Comparison of ENCODE assay signal across 8 mouse cellular contexts in the genomic region with DNA sequence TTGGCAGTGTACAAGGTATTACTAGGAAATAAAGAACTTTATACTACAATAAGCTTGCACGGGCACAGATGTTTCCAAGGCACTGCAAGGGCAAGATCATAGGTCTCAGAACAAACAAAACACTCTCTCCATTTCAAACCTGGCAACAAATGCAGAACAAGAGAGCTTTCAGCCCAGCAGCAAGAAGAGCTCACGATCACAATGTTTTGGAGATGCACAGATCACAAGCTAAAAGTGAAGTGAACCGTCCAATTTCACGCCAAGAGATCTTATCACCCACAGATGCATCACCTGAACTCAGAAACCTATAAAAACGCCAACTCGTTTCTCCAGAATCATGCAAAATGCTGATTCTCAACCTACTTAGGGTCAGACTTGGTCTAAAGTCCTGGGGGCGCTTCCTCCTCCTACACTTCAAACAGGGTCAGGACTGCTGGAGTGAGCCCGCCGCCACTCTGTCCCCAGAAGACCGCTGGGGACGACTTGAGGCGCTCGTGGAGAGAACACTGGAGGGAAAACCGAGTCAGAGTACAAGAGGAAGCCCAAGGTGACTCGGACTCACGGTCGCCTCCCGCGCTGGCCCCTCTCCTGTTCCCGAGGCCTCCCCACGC. TPM values are rescaled to one million over a fixed set of nuclear protein-coding genes. Genes with fewer than 3 reads are reported as not detected.
DNase-seq lines count a peak whose midpoint lies in the region; ATAC-seq and TF ChIP-seq lines count a peak whose summit lies in the region.

No protein-coding gene starts in this region.

- no peak for DNase-seq in kidney, postnatal 14 days
- DNase-seq in c-Kit-positive CD71-positive TER-119-negative erythroid progenitor cells, embryonic 14.5 days (ENCODE audit: low read depth) = peak; percentile 19
- no peak for DNase-seq in hindbrain, embryonic 14.5 days (ENCODE audit: low spot score)
- no peak for DNase-seq in midbrain, postnatal 0 days (ENCODE audit: low spot score)
- DNase-seq in frontal cortex, postnatal 10 days (ENCODE audit: low spot score in 2 of 2) = no peak
- no peak for DNase-seq in right cerebral cortex, postnatal 10 days (ENCODE audit: low spot score in 2 of 2)
- DNase-seq in gastrocnemius, postnatal 36 days = no peak

- no peak; the same call in 1 of the 2 replicates for ATAC-seq in kidney, embryonic 16.5 days (ENCODE audit: low FRiP score, low TSS enrichment)
- no peak for ATAC-seq in hindbrain, embryonic 14.5 days (ENCODE audit: low FRiP score)
- no peak; the same call in 1 of the 2 replicates for ATAC-seq in midbrain, postnatal 0 days (ENCODE audit: low FRiP score)

- intact Hi-C loops in gastrocnemius, postnatal 36 days (cut with DNase I) = loop anchor here (5.0 kb wide), 1 partner anchor 176 kb away; a partner anchor contains a TSS

- no peak for TF ChIP-seq CTCF in midbrain, postnatal 0 days (IDR thresholded peaks at IDR 0.05)

- H3K4me3 ChIP-seq in kidney, embryonic 16.5 days (ENCODE audit: low read length) = peak overlapping the region; percentile 91
- peak overlapping the region; percentile 86 for H3K4me3 ChIP-seq in hindbrain, embryonic 14.5 days (replicated peaks; ENCODE audit: low read length)
- peak overlapping the region; percentile 91 for H3K4me3 ChIP-seq in midbrain, postnatal 0 days (ENCODE audit: low read depth, low read length)

- H3K9ac ChIP-seq in kidney, embryonic 16.5 days (replicated peaks; ENCODE audit: low read length) = peak overlapping the region; percentile 79
- peak overlapping the region; percentile 85 for H3K9ac ChIP-seq in hindbrain, embryonic 14.5 days
- H3K9ac ChIP-seq in midbrain, postnatal 0 days (replicated peaks; ENCODE audit: low read length, poor library complexity, severe bottlenecking) = peak overlapping the region; percentile 86

- H3K27ac ChIP-seq in kidney, embryonic 16.5 days (ENCODE audit: low read length) = peak overlapping the region; percentile 70; the same call in 1 of the 2 replicates
- H3K27ac ChIP-seq in hindbrain, embryonic 14.5 days = peak overlapping the region; percentile 84
- H3K27ac ChIP-seq in midbrain, postnatal 0 days (ENCODE audit: low read depth, low read length) = peak overlapping the region; percentile 80

- 2% methylated on average over 21 of the region's 21 CpGs for WGBS in kidney, embryonic 16.5 days
- 3% methylated on average over 21 of the region's 21 CpGs for WGBS in hindbrain, embryonic 14.5 days
- 3% methylated on average over 21 of the region's 21 CpGs for WGBS in midbrain, postnatal 0 days

- H3K27me3 ChIP-seq in kidney, embryonic 16.5 days (ENCODE audit: insufficient read depth, low read length) = no peaks in the 10 kb centered on the region
- H3K27me3 ChIP-seq in hindbrain, embryonic 14.5 days (ENCODE audit: control insufficient read depth, insufficient read depth, low read length) = no peaks in the 10 kb centered on the region
- no peaks in the 10 kb centered on the region for H3K27me3 ChIP-seq in midbrain, postnatal 0 days (ENCODE audit: insufficient read depth, low read length)

- H3K9me3 ChIP-seq in kidney, embryonic 16.5 days (ENCODE audit: low read length) = no peaks in the 10 kb centered on the region
- no peaks in the 10 kb centered on the region for H3K9me3 ChIP-seq in hindbrain, embryonic 14.5 days (ENCODE audit: control insufficient read depth, low read length)
- H3K9me3 ChIP-seq in midbrain, postnatal 0 days (ENCODE audit: low read length) = no peaks in the 10 kb centered on the region

- peaks cover 12% of the 10 kb centered on the region for H3K4me1 ChIP-seq in kidney, embryonic 16.5 days (ENCODE audit: insufficient read depth, low read length)
- peaks cover 13% of the 10 kb centered on the region for H3K4me1 ChIP-seq in hindbrain, embryonic 14.5 days (replicated peaks; ENCODE audit: control insufficient read depth, insufficient read depth, low read length)
- H3K4me1 ChIP-seq in midbrain, postnatal 0 days (ENCODE audit: insufficient read depth, low read length) = peaks cover 5% of the 10 kb centered on the region; the same call in 1 of the 2 replicates

- H3K36me3 ChIP-seq in kidney, embryonic 16.5 days (ENCODE audit: insufficient read depth, low read length) = no peaks in the 10 kb centered on the region
- no peaks in the 10 kb centered on the region for H3K36me3 ChIP-seq in hindbrain, embryonic 14.5 days (replicated peaks; ENCODE audit: control insufficient read depth, insufficient read depth)
- H3K36me3 ChIP-seq in midbrain, postnatal 0 days (ENCODE audit: insufficient read depth, low read length) = no peaks in the 10 kb centered on the region

- peak overlapping the region; percentile 72 for H3K4me2 ChIP-seq in kidney, embryonic 16.5 days (replicated peaks; ENCODE audit: low read depth, low read length)
- peak overlapping the region; percentile 90 for H3K4me2 ChIP-seq in hindbrain, embryonic 14.5 days (replicated peaks)
- peak overlapping the region; percentile 73 for H3K4me2 ChIP-seq in midbrain, postnatal 0 days (ENCODE audit: low read depth, low read length, poor library complexity, severe bottlenecking)

RNA-seq across cellular contexts. Expression of a gene that starts 1.0 kb away (rescaled TPM):
- 61.3 and 69.0 TPM in 2 replicates for polyA plus RNA-seq in kidney, embryonic 16.5 days (2015; fragmentation: Nextera tagmentation; extraction: Ambion mirVana)
- polyA plus RNA-seq in hindbrain, embryonic 14.5 days (2014; fragmentation: Nextera tagmentation; extraction: Ambion mirVana) = 59.8 and 65.4 TPM in 2 replicates
- total RNA-seq in midbrain, postnatal 0 days (2014; rRNA removed) = 48.3 and 50.6 TPM in 2 replicates
- 22.1 and 23.8 TPM in 2 replicates for polyA plus RNA-seq in midbrain, postnatal 0 days (2015; fragmentation: Nextera tagmentation; extraction: Ambion mirVana)
- 10 to 100 TPM; 18.2 to 24.1 TPM for total RNA-seq in gastrocnemius, postnatal 36 days (2021)

RNA-seq across cellular contexts. Expression of a gene that starts 30.9 kb away (rescaled TPM):
- 18.4 TPM in 2 replicates for polyA plus RNA-seq in kidney, embryonic 16.5 days (2015; fragmentation: Nextera tagmentation; extraction: Ambion mirVana)
- 1.5 and 1.7 TPM in 2 replicates for polyA plus RNA-seq in hindbrain, embryonic 14.5 days (2014; fragmentation: Nextera tagmentation; extraction: Ambion mirVana)
- total RNA-seq in midbrain, postnatal 0 days (2014; rRNA removed) = 0.66 and 1.0 TPM in 2 replicates
- polyA plus RNA-seq in midbrain, postnatal 0 days (2015; fragmentation: Nextera tagmentation; extraction: Ambion mirVana) = 2.3 and 2.4 TPM in 2 replicates
- under 1 TPM; 0.31 to 0.72 TPM for total RNA-seq in gastrocnemius, postnatal 36 days (2021)
